Mouse (Mus musculus) ovary, postnatal 14 days (tissue): ENCODE measurements around the gene Galt.

Experiments
- DNase-seq: peaks from one replicate; pipeline ENCODE4 v3.0.0; 2022; ENCODE audit warnings: low spot score

The Galt gene

DNA sequence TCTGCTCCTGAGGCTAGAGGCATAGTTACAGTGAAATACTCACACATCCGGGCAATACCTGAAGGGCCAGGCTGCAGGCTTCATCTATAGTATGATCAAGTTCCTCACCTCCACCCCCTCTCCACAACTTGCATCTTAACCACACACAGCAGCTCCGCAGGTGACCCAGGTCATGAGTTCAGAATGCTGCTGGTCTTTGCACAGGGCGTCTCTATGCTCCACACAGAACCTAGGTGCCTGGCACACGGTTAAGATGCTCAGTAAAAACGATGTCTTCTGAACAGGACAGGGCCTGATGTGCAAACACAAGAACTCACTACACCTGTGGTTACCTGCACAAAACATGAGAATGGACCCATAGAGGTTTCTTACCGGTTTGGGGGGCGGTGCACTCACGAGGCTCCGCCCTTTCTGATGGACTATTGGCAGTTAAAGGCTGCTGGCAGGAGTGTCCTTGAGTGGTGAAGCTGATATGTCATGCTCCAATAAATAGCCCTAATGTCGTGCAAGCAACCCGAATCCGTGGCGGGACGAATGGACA is at the start of gene Galt:
Gene Galt (plus strand): TSS at position 432 of the 541 bp plus-strand sequence.
- no peak for DNase-seq

DNA sequence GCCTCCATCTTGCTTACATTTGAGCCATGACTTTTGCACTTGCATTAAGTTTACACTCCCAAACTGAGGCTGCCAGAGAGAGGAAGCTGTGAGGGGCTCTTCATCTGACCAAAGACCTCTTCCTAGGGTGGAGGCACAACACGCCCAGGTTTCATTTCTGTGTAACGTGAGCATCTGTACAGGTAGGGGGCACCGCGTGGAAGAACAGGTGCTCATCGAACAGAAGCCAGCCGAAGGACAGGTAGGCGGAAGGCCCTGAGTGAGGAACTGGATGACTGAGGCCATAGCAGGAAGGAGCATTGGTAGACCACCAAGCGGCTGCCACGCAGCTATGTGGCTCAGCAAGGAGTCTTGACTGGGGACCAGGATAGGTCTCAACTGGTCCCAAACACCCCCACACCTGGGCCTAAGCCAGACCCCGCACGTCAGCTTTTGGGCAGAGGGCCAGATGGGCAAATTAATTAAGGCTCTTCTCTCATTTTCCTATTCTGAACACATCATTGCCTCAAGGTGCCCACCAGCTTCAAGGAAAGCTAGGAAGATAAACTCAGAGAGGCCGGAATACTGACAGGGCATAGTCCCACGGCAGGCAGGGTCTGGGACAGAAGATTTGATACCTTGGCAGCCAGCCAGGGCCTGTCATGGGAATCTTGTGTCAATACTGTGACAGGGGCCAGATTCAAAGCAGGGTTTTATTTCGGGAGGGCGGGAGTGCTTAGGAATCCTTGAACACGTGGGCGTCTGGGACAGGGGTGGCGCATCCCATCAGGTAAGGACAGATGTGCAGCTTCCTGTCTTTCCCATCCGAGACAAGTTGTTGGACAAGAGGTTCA is 48.9 kb upstream of the Galt start:
- DNase-seq: no peak

DNA sequence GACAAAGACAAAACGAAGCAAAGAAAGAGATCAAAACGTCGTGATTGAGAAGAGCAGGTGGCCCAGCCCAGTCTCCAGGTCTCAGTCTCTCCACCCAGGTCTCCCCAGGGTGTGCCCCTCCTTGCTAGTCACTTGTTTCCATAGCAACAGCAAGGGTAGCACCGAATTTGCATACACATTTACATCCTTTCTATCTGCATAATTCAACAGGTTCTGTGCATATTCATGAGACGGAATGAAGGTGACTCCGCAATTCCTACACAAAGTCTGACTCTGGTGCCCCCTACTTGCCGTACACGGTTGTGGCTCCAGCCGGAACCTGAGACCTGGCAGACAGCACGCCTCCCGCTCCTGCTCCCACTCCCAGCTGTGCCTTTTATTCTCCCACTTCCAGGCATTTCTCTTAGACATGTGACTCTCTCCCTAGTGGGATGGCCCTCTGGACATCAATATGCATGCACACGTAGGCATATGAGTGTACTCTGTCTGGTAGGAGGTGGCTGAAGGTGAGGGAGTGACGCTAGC is 48.0 kb upstream of the Galt start:
- DNase-seq: peak; percentile 43

DNA sequence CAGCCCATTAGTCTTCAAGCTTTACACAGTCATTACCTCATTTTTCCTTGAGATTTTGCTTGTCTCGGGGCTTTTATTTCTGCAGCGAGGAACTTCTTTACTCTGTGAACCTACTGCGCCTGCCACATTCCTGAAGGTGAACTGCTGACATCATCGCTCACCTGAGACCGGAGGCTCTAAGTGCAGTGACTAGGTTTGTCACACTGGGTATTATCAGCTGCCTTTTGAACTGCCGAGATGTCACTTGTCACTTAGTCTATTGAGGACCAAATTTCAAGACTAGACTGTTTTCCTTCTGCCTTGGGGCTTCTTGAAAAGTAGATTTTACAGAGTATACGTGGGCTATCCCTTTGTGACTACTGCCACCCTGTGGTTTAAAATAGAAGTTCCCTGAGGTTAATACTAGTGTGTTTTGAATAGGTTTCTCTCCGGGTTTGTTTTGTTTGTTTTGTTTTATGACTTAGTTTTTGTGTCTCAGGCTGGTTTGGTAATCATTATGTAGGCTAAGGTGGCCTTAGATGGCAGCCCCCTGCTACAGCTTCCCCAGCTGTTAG is 46.8 kb upstream of the Galt start:
- DNase-seq: no peak

DNA sequence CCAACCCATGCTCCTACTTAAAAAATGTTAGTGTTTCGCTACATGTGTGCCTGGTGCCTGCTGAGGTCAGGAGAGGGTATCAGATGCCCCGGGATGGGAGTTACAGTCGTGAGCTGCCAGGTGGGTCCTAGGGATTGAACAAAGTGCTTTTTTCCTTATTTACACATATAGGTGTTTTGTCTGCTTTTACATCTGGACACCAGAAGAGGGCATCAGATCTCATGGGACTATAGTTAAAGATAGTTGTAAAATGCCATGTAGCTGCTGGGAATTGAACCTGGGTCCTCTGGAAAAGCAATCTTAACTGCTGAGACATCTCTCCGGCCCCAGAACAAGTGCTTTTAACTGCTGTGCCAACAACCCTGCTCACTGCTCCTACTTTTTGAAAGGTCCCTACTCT is 44.8 kb upstream of the Galt start:
- no peak for DNase-seq

DNA sequence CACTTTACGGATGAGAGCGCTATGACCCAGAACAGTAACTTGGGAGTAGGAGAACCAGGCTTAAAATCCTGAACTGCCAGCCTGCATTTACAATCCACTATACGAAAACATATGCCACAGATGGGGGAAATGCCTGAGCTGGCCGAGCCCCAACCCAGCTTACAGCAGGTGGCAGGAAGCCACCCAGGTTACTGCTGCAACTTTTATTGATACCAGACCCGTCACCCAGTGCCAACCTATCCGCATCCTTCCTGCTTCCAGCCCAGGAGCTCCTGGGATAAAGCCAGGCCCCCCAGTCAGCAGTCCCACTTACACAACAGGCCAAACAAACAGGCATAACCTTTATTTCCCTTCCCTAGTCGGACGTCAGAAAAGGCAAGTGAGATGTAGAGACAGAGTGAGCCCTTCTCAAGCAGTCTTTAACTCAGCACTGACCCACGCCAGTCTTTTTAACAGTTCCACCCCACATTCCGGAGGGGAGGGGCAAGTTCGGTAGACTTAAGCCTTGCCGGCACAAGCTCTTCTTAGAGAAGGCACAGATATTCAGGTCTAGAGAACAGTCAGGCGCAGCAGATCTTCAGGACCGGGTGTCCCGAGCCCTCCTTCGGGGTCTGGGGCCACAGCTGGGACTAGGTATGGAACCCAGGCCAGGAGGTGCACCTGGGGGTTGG is 43.2 kb upstream of the Galt start:
- DNase-seq: no peak

DNA sequence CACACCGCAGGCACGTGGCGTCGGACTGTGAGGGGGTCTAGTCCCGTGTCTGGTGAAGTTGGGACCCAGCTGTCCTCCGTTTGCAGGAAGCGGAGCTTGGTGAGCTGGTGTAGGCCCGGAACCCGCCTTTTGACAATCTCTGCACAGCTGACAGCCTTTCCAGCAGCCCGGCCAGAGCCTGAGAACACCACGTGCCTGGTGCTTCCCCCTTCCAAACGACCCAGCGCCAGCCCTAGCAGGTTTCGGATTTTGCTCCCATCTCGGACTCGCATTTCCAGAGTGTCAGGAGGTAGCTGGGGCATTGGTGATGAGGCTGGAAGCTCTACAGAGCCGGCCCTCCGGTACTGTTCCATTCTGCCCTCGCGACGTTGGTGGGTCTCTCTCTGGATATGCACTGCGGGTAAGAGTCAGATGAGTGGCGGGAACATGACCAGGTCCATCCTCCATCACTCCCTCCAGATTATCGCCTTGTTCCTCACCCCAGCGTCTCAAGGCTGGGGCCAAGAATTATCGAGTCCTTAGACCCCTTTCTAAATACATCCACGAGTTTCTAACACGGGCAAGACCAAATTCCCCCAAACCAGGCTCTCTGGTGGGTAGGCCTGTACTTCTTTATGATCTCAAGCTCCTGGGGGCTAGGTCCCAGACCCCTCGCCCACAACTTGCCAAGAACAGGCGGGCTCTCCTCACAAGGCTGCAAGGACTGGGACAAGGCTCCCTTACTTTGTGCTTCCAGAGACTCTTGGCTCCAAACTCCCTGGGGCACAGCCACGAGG is 42.4 kb upstream of the Galt start:
- DNase-seq: no peak

DNA sequence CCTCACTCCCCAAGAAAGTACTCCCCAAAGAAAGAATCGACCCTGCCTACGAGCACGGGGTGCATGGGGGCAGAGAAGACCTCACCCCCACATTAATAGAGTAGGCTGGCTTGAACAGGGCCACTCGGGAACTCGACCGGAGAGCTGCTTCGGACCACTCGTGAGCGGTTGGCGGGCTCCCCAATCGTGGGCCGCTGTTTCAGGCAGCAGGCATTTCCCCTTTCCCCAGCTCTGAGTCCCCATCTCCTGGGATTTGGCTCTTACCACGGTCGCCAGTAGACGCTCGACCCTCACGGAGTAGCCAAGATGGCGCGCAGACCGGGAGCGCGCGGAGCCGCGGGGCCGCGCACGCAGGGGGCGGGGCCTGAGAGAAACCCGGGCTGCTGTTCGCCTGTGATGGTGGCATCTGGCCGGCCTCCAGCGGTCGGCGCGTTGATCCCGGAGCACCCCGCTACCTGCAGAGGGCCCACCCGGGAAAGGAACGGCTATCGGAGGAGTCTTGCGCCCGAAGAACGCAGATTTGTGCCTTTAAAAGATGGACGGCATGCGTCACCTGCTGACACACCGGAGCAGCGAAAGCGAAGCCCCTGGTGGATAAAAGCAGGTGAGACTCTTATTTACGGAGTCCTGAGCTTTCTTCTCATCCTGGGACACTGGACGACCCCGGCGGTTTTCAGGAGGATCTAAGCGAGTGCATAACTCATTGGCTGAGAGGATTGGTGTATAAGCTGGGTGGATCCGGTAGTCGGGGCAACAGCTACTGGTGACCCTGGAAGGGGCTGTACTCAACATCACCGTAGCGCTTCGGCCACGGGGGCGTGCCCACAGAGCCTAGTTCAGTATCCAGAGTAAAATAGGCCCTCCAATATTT is 41.6 kb upstream of the Galt start, which contains the start of gene Rpp25l:
Gene Rpp25l (minus strand): TSS at position 338 of the 871 bp plus-strand sequence.
- DNase-seq: peak; percentile 75

DNA sequence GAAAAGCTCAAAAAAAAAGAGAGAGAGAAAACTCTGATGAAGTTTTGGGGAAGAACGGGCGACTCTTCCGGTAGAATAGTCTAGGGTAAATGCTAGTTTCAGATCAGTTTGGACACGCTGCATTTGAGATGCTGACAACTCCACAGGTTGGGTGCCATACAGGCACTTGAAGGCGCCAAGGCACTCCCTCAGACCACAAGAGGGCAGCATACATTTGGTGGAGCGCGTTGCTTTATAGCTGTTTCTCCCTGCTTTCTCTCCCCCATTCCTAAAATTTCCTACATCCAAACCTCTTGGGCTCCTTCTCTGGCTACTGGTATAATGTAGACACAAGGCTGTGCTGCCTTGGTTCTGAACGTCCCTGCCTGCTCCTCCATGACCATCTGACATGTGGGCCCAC is 40.8 kb upstream of the Galt start:
- peak; percentile 50 for DNase-seq

DNA sequence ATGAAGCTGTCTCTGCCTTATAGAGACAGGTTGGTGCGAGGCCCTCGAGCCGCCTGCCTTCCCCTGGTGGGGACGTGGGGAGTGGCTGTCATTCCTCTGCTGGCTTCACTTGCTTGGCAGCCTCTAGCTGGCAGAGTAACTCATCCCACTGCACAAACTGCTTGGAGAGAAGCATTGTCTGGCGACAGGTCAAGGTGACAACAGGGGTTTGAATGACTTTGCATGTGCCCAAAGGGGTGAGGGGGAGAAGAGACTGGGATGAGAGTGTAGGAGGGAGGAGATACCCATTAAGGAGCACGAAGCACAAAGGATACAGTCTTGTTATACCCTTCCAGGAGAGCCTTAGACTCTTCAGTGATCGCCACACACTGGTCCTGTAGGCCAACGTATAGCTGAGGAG is 39.9 kb upstream of the Galt start:
- DNase-seq: no peak

DNA sequence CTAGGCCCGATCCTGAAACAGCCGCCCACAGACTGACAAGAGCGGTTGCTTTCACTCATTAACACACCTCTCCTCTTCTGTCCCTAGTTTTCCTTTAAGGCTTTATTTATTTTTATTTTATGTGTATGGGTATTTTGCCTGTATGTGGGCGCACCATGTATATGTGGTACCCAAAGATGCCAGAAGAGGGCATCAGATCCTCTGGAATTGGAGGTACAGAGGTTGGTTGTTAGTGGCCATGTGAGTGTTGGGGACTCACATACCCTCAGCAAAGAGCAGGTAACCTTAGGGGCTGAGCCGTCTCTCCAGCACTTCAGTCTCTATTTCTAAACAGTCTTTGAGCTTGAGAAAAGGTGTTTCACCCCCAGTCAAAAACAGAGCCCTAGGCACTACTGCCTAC is 39.4 kb upstream of the Galt start:
- no peak for DNase-seq

DNA sequence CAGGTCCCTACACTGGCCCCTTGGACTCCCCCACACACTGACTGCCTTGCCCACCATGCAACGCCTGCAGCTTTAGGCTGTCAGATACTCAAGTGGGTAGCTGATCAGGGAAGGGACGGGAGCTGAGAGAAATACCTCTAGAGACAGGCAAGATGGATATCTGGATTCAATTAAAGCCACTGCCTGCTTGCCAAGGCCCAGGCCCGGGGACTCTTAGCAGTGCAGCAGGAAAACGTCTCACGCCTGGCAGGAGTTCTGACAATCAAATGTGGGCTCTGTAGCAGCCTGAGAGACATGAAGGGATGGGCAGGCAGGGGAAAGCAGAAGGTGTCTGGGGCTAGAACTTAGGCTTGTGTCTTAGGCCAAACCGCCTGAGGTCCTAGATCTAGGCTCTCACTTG is 38.2 kb upstream of the Galt start:
- no peak for DNase-seq

DNA sequence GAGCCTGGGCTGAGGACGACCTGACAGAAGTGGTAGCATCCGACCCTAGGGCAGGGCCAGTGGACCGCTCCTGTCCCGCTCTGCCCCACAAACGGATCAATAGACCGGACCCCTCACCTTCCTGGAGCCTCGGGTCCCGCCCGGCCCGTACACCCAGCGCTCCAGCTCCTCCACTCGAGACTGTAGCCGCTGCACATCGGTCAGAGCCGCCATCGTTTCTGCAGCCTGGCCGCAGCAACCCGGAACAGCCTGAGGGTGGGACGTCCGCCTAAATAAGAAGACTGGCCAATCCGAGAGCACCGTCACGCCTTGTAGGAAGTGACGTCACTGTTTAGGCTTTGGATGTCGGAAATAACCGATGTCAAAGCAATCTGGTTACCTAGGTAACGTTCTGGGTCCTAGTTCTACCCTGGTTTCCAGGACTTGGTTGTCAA is 32.1 kb upstream of the Galt start, which contains the start of gene Dctn3:
Gene Dctn3 (minus strand): TSS at position 253 of the 434 bp plus-strand sequence.
- peak; percentile 69 for DNase-seq

DNA sequence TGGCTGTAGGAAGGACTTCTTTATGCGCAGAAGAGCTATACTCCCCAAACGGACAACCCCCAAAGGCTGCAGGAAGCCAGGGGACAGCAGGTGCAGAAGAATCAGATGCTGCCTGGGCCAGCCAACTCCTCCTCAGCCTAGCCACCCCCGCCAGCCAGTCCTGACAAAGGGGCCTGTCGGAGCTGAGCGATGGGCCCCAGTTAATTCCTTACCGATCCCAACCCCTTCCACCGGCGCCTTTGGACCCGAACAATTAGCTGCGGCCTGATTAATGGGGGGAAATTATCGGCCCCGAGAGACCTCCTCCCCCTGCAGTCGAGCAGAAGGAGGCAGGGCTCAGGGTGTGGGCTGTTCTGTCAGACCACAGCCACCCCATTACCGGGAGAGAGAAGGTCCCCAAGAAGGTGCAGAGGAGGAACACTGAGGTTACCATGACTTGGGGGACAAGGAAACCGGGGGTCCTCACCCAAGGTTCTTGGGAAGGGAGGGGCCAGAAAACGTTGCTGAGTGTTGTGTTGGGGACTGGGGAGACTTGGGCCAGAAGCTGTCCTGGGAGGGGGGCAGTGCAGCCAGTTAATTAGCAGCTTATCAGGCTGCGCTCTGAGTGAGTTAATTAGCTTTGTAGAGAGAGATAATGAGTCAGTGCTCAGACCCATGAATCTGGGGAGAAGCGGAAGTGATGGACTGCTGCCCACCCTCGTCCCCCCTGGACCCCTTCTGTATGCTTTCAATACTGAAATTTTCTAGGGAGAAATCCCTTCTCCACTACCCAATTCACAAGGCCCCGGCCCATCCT is 28.0 kb upstream of the Galt start:
- no peak for DNase-seq

DNA sequence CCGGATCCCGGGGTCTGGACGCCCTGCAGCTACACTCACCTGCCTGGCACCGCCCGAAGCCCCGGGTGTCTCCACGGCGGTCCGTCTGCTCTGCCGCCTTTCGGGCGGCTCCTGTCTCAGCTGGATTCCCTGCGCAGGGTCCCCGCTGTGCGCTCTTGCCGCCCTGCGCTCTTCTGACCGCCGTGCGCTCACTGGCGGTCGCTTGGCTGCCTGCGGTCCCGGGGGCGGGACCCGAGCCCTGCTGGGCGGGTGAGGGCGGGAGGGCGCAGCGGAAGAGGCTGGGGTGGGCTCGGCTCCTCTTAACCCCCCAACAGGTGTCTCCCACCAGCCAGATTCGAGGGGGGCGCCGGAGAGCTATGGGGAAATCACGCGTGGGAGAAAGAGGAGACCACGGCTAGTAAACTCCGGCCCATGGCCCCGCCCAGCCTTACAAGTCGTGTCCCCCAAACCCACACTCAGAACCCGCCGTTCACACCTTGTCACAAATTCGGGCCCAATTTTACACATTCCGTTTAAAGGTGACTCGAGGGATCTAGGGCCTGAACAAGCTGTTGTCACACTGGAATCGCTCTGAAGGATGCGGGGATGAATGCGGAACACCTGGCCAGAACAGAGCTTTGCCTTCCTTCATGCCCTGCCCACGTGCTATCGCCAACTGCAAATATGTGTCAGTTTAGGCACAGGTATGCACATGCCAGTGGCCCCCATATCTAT is 23.8 kb upstream of the Galt start, which contains the start of gene Arid3c:
Gene Arid3c (minus strand): TSS at position 91 of the 714 bp plus-strand sequence.
- DNase-seq: no peak

DNA sequence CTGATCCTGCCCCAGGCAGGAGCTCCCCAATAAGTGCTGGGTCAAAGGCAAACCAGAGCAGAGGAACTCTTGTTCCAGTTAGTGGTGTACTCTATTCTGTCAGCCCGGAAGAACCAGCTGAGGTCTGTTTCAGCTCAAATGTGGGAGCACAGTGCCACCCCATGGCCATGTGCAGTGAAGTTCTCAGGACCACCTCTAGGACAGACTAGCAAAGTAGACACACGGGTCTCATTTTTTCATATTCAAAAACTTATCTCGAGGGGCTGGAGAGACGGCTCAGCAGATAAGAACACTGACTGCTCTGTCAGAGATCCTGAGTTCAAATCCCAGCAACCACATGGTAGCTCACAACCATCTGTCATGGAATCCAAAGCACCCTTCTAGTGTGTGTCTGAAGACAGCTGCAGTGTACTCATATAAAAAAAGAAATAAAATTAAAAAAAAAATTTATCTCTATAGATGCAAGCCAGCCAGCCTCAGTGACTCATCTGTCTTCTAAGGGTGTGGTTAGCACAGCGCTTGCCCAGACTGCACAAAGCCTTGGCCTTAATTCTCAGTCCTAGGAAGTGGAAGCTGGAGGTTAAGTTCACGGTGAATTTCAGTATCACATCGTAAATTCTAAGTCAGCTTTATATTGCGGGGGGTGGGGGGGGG is 17.3 kb upstream of the Galt start:
- peak; percentile 61 for DNase-seq

DNA sequence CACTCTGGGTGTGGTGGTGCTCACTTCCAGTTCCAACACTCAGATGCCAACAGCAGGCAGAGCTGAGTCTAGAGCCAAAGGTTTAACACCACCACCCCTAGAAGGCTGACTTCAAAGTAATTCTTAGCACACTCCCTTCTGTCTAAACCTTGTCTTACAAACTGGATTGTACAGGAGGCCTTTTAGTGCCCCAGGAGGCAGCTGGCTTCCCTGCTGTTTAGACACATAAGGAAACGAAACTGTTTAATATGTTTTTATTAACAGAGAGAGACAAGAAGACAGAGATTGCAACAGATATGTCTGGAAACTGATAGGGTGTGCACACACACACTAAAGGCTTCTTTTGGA is 16.8 kb upstream of the Galt start:
- no peak for DNase-seq

DNA sequence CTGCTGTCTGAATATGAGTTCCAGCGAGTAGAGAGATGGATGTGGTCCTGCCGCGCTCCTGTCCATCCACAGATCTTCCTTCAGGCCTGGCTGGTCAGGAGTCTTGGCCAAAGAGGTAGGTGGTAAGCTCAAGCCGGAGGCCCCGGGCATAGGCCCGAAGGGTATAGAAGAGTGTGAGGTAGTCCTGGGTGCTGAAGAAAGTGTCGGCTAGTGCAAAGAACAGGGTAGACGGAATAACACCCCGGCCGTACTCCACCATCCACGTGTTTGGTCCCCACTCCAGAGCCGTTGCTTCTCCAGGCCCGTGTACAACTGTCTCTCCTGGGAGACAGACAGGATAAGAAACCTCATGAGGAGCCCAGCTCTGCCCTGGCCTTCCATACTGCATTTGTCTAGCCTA is 15.8 kb upstream of the Galt start:
- DNase-seq: no peak
